Mouse (Mus musculus): ENCODE measurements around the gene Plekha5.
"Not testable (repeated sequence)": the region's sequence is repeated elsewhere in the genome, so short reads cannot be mapped to it uniquely, and the experiment has no call there.

Gene Plekha5

GRCm38 (mm10) chr6:140576961-140577821 lies 153.3 kb downstream of the Plekha5 start:
- peak; percentile 14 for DNase-seq (ENCODE audit: low spot score)

DNA sequence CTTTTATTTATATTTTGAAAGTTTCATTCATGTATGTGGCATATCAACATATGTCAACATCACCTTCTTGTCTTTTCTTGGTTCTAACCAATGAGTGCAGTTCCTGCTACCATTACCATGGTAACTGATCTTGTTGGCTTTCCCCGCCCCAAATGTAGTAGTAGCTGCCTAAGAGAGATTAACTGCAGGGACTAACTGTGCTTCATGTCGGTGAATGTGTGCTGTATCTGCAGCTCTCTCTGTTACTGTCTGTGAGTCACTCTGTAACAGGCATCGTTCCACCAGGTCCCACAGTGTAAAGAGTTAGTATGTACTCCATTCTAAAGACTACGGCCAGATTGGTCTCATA lies 153.9 kb downstream of the Plekha5 start:
- DNase-seq (ENCODE audit: low spot score), result no peak

GRCm38 (mm10) chr6:140578985-140579384 lies 155.1 kb downstream of the Plekha5 start:
- not testable (repeated sequence) for DNase-seq (ENCODE audit: low spot score)

DNA sequence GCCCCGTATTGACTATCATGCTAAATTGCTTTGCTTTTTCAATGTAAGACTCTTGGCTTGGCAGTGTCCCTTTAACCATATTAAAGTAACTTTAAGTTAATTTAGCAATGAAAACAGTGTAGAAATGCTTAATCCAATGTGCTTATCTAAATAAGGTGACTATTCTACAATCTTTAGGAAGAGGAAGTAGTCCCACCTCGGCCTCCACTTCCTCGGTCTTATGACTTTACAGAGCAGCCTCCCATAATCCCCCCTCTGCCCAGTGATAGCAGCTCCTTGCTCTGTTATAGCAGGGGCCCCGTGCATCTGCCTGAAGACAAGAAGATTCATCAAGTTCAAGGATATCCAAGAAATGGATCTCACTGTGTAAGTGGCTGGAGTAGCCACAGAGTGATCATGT lies 156.3 kb downstream of the Plekha5 start:
- DNase-seq (ENCODE audit: low spot score), result no peak

GRCm38 (mm10) chr6:140586714-140587259 lies 162.9 kb downstream of the Plekha5 start:
- no peak for DNase-seq (ENCODE audit: low spot score)

DNA sequence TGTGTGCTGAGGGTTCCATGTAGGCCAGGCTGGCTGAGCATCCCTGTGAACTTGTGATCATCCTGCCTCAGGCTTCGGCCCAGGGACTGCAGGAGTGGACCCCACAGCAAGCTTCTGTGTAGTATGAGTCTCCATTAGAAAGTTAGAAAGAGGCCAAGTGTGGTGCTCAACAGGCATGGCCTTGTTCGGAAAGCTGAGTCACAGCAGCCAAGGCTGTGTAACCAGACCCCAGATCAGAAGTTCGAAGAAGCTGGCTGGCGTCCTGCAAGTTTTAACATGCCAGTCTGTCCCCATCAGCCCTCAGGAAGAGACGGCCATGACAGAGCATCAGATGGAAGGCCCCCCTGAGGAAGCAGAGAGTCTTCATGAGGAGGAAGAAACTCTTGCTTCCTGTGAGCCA lies 167.5 kb downstream of the Plekha5 start:
- DNase-seq (ENCODE audit: low spot score), result no peak

- DNase-seq (ENCODE audit: low spot score), result no peak
Observed at GRCm38 (mm10) chr6:140592713-140593112, 168.9 kb downstream of the Plekha5 start.

DNA sequence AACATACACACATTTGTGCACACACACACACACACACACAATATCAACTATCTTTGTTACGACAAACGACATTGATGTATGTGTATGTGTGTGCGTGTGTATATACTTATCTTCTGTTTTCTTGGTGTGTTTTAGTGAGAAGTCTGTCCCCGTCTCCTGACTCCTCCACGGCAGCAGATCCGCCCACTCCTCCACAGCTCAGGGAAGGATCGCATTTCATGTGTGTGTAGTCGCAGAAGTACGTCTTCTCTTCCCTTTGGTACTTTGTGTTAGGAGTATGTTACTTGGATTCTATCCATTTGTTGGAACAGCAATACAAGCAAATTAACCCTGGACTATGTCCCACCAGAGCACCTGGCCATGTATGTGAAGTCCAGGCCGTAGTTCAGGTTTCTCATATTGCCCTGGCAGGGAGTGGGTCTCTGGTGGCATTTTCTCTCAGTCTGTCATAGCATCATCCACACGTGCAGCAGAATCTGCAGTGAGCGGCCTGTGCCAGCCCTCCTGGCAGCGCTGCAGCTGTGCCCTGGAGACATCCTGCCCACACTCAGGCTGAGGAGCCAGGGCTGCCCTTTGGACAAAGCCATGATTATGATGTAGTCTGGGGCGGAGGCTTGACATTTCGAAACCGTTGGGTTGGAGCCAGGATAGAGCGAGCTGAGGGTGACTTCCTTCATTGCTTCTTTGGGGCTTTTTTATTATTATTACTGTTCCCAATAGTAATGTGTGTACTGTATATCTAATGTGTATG lies 169.7 kb downstream of the Plekha5 start:
- DNase-seq (ENCODE audit: low spot score), result peak; percentile 22

GRCm38 (mm10) chr6:140595551-140595950 lies 171.7 kb downstream of the Plekha5 start:
- DNase-seq (ENCODE audit: low spot score), result not testable (repeated sequence)

DNA sequence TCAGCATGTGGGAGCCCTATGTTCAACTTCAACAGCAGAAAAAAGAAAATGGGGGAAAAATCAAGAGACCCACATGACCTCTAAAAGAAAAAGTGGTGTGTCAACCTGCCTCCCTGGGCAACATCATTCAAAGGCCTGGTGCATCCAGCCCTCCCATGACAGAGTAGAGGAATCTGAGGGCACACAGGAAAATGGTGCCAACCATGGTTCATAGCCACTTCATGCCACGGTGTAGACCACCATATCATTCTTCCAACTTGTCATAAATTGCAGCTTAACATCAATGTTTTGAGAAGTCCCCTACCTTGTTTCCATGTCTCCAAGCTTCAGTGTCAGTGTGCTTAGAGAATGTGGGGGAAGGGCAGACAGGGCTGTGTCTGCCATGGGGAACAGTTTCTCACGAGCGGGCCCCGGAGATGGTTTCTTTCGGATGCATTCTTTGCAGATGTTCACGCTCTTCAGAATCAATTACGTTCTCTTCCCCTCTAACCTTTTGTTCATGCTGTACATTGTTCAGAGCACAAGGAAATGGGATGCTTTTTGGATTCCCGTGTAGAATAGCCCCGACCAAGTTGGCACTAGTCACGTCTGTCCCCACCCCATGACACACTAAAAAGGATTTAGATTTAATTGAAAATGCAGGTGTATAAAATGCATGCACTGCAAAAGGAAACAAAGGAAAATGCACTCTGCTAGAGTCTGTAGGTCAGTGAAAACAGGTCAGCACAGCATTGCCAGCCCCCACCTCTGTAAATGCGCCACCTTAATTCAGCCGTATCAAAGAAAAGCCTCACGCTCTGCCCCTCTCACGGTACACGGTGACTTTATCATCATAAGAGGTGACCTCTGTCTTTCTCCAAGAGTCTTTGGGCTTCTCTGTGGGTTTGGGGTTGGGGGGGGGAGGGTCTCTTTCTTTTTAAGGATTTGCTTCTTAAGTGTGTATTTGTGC lies 173.8 kb downstream of the Plekha5 start:
- no peak for DNase-seq (ENCODE audit: low spot score)

DNA sequence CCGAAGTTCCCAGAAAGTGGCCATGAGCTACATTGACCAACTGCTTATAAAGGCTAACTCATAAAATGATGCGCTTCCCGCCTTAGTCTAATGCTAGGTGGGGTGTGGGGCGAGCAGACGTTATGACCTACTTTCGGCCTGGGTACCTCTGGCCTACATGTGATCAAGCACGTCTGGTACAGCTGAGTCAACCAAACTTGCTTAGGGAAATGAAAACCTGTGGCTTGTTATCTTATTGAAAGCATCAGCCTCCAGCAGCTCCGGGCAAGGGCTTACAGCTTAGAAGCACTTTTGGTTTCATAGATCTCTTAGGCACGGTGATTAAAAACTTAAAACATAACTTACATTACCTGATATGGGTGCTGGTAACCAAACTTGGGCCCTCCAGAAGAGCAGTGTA lies 174.7 kb downstream of the Plekha5 start:
- no peak for DNase-seq (ENCODE audit: low spot score)

DNA sequence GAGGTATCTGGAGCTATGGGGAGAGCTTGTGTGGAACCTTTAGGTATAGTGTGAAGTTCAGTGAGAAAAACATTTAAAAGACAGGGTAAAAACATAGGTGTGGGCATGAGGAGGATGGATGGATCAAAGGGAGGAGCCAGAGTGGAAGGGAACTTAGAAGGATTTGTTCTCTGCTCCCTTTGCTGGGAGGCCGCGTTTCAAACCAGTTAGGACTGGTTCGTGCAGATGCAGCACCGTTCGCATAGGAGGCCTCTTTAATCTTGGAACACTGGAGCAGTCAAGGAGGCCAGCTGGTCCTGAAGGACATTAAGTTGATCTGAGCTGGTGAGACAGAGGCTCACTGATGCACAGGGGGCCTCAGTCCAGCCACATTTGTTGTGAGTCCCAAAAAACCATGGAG lies 175.5 kb downstream of the Plekha5 start:
- DNase-seq (ENCODE audit: low spot score), result no peak

GRCm38 (mm10) chr6:140600671-140601070 lies 176.8 kb downstream of the Plekha5 start:
- not testable (repeated sequence) for DNase-seq (ENCODE audit: low spot score)

- no peak for DNase-seq (ENCODE audit: low spot score)
Observed at GRCm38 (mm10) chr6:140601175-140601574, 177.3 kb downstream of the Plekha5 start.

GRCm38 (mm10) chr6:140603228-140603944 lies 179.5 kb downstream of the Plekha5 start:
- no peak for DNase-seq (ENCODE audit: low spot score)

GRCm38 (mm10) chr6:140605173-140605572 lies 181.3 kb downstream of the Plekha5 start:
- not testable (repeated sequence) for DNase-seq (ENCODE audit: low spot score)

DNA sequence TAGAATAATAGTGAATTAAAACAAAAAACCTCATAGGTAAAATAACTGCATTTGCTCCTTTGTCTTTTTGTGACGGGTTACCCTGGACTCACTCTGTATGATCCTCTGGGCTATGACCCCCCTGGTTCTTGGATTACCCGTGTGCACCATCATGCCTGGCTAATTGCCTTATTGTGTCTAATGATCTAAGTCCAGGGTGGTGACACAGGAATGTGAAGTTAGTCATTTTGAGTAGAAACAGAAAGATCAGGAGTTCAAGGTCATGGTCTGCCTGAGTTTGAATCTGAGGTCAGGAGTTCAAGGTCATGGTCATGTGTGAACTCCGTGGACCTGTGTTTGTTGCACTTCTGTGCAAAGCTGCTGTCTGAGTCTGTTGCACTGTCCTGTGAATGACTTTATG lies 181.9 kb downstream of the Plekha5 start:
- no peak for DNase-seq (ENCODE audit: low spot score)

GRCm38 (mm10) chr6:140606534-140606933 lies 182.7 kb downstream of the Plekha5 start:
- DNase-seq (ENCODE audit: low spot score), result no peak

DNA sequence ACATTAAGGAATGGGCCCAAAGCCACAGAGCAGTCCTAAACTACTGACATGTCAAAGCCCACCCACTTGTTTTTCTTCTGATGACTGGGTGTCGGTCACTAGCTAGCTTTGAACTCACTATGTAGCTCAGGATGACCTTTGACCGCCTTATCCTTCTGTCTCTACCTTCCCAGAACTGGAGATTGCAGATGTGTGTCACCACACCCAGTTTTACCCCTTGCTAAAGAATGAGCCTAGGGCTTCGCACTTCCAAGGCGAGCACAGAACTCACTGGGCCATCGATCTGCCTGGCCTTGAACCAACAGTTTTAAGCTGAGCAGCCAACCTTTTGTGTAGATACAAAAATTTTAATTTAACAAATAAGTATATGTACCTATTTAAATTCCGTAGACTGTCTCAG lies 184.8 kb downstream of the Plekha5 start:
- no peak for DNase-seq (ENCODE audit: low spot score)

DNA sequence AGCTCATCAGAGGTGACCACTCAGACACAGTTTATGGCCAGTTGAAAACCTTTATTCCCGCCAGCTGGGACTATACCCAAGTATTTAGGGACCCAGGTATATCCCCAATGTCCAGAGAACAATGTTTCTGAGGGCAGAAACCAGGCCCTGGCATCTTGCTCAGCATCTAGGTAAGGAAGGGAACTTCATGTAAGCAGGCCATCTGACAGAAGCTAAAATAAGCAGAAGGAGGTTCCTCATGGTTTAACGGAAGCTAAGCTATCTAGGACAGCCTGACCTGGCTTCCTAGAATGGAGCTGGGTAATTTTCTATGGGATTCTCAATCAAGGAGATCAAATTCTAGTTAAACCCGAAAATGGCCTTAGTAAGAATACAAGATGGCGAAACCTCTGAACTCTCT lies 185.7 kb downstream of the Plekha5 start:
- DNase-seq (ENCODE audit: low spot score), result no peak

DNA sequence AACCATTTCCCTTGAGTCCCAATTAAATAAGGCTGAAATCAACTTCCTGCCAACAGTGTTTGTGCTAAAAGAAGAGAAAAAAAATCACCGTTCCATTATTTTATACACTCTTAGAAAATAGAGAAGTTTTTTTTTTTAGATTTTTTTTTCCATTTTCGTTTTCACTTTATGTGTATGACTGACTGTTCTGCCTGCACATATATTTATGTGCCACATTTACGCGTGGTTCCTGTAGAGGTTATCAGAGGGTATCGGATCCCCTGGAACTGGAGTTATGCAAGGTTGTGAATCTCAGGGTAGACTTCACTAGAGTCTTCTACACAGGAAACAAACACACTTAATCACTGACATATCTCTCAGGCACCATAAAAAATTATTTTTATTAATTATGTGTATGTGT lies 186.3 kb downstream of the Plekha5 start:
- DNase-seq (ENCODE audit: low spot score), result no peak
